Mouse (Mus musculus) Patski (cell line): ENCODE results near the gene Tstd2. TPM values are rescaled to one million over a fixed set of nuclear protein-coding genes. Genes with fewer than 3 reads are reported as not detected.

Experiments used
- ATAC-seq: fragments of 100-300 bp; one replicate; pipeline ENCODE4 v1.8.0; 2021
- CTCF ChIA-PET: fragments of 350-600 bp; sonication (Branson Sonifier 250); formaldehyde crosslinking; loops from one replicate; lab custom pipeline; 2022; ENCODE audit warnings: inconsistent platforms; lab: Charles Lee
- POLR2A ChIA-PET: fragments of 350-600 bp; sonication (Branson Sonifier 250); formaldehyde crosslinking; loops from one replicate; lab custom pipeline; 2022; ENCODE audit warnings: antibody characterized with exemption, inconsistent platforms; lab: Charles Lee
- DNase-seq: peaks from one replicate; pipeline ENCODE4 v3.0.0-alpha.2; 2011; ENCODE audit warnings: low read depth, low spot score
- H3K27me3 ChIP-seq: fragments of 371-371 bp; one replicate; pipeline ENCODE4 v1.5.1; 2021
- CTCF ChIP-seq: fragments of 100-300 bp; IDR thresholded peaks from one replicate; pipeline ENCODE4 v1.5.1; 2021
- in situ Hi-C: fragments of 300-500 bp; cut with MboI; formaldehyde crosslinking; loops from 3 replicates; pipeline ENCODE4 v1.11.1; 2018; ENCODE audit warnings: low pct_unique_long_range_greater_than_20kb, mixed read lengths
- polyA plus RNA-seq: library from polyadenylated mRNA; unstranded; gene quantifications from one replicate; pipeline ENCODE4 v1.2.3, GENCODE M21; 2021

Gene Tstd2
- polyA plus RNA-seq, 1 experiment from 2014 or later, result 17.9 TPM

GRCm38 (mm10) chr4:46084416-46085172, 53.9 kb downstream of the Tstd2 start:
- ATAC-seq (no peak), DNase-seq (no peak)
- in situ Hi-C loops, result no loop called here
- H3K27me3 ChIP-seq, result no peaks in the 10 kb centered on the region
- ChIA-PET POLR2A (no interaction called here), CTCF (no interaction called here)
- TF ChIP-seq CTCF, result no peak

- ATAC-seq, result no peak
- POLR2A ChIA-PET, result no interaction called here
- H3K27me3 ChIP-seq, result no peaks in the 10 kb centered on the region
- DNase-seq, result no peak
- in situ Hi-C loops, result no loop called here
- TF ChIP-seq CTCF, result no peak
- CTCF ChIA-PET, result no interaction called here
Measured at GRCm38 (mm10) chr4:46082555-46082954, 55.9 kb downstream of the Tstd2 start.

GRCm38 (mm10) chr4:46080261-46080660, 58.2 kb downstream of the Tstd2 start:
- no peak for TF ChIP-seq CTCF
- no peaks in the 10 kb centered on the region for H3K27me3 ChIP-seq
- no peak for DNase-seq
- POLR2A ChIA-PET, result no interaction called here
- no peak for ATAC-seq
- in situ Hi-C loops, result no loop called here
- CTCF ChIA-PET, result no interaction called here

GRCm38 (mm10) chr4:46076892-46077291, 61.6 kb downstream of the Tstd2 start:
- no peak for ATAC-seq
- no peaks in the 10 kb centered on the region for H3K27me3 ChIP-seq
- in situ Hi-C loops, result no loop called here
- ChIA-PET CTCF (no interaction called here), POLR2A (no interaction called here)
- no peak for TF ChIP-seq CTCF
- DNase-seq, result no peak

- no peak for ATAC-seq
- CTCF ChIA-PET, result interaction anchor here (0.8 to 1.5 kb wide), 2 partner anchors 55 to 104 kb away, joined by 3 read pairs; no protein-coding TSS in a partner anchor
- no peak for DNase-seq
- no peaks in the 10 kb centered on the region for H3K27me3 ChIP-seq
- TF ChIP-seq CTCF, result no peak
- POLR2A ChIA-PET, result no interaction called here
- in situ Hi-C loops, result no loop called here
Measured at GRCm38 (mm10) chr4:46075664-46076063, 62.8 kb downstream of the Tstd2 start.

- in situ Hi-C loops, result no loop called here
- no peak for ATAC-seq
- DNase-seq, result no peak
- CTCF ChIA-PET, result no interaction called here
- TF ChIP-seq CTCF, result no peak
- POLR2A ChIA-PET, result no interaction called here
- H3K27me3 ChIP-seq, result no peaks in the 10 kb centered on the region
Measured at GRCm38 (mm10) chr4:46073736-46074135, 64.8 kb downstream of the Tstd2 start.

- H3K27me3 ChIP-seq, result no peaks in the 10 kb centered on the region
- ChIA-PET POLR2A (no interaction called here), CTCF (no interaction called here)
- TF ChIP-seq CTCF, result no peak
- ATAC-seq (no peak), DNase-seq (no peak)
- in situ Hi-C loops, result no loop called here
Measured at GRCm38 (mm10) chr4:46072631-46073030, 65.9 kb downstream of the Tstd2 start.

GRCm38 (mm10) chr4:46069851-46070482, 68.5 kb downstream of the Tstd2 start:
- ChIA-PET CTCF (no interaction called here), POLR2A (no interaction called here)
- TF ChIP-seq CTCF, result no peak
- no peaks in the 10 kb centered on the region for H3K27me3 ChIP-seq
- ATAC-seq, result peak; percentile 70
- no peak for DNase-seq
- in situ Hi-C loops, result no loop called here

- ATAC-seq, result no peak
- POLR2A ChIA-PET, result no interaction called here
- no peak for DNase-seq
- H3K27me3 ChIP-seq, result no peaks in the 10 kb centered on the region
- CTCF ChIA-PET, result no interaction called here
- in situ Hi-C loops, result no loop called here
- TF ChIP-seq CTCF, result no peak
Measured at GRCm38 (mm10) chr4:46068573-46068972, 69.9 kb downstream of the Tstd2 start.

- ChIA-PET CTCF (no interaction called here), POLR2A (no interaction called here)
- TF ChIP-seq CTCF, result no peak
- no peaks in the 10 kb centered on the region for H3K27me3 ChIP-seq
- no peak for DNase-seq
- ATAC-seq, result no peak
- in situ Hi-C loops, result no loop called here
Measured at GRCm38 (mm10) chr4:46068060-46068459, 70.4 kb downstream of the Tstd2 start.

- in situ Hi-C loops, result no loop called here
- TF ChIP-seq CTCF, result no peak
- peak; percentile 47 for DNase-seq
Measured at GRCm38 (mm10) chr4:46065695-46066340, 72.7 kb downstream of the Tstd2 start.

More at GRCm38 (mm10) chr4:46065695-46066340, 72.7 kb downstream of the Tstd2 start:
- ATAC-seq, result peak; percentile 68
- ChIA-PET CTCF (interaction anchor here (2.0 kb wide), 1 partner anchor 10 kb away, joined by 6 read pairs; no protein-coding TSS in a partner anchor), POLR2A (no interaction called here)
- H3K27me3 ChIP-seq, result no peaks in the 10 kb centered on the region
